ENCODE assay signal across 9 mouse cellular contexts in genomic region chr1:181210147-181210546, GRCm38 (mm10). TPM values are rescaled to one million over a fixed set of nuclear protein-coding genes. Genes with fewer than 3 reads are reported as not detected.
A peak's percentile ranks its signal among the peaks of the same experiment; 100 is the strongest.
DNase-seq lines count a peak whose midpoint lies in the region; ATAC-seq and TF ChIP-seq lines count a peak whose summit lies in the region.
"Had no signal": no experiment of that assay in that cellular context is flagged by ENCODE, and none has a peak within 500 bp of the region (broad histone marks: within the 10 kb centered on the region; RNA-seq: fewer than 3 reads in every experiment).

No protein-coding gene starts in this region.

- no peaks in the 10 kb centered on the region for H3K27me3 ChIP-seq in heart, embryonic 15.5 days
- H3K27me3 ChIP-seq in forebrain, embryonic 15.5 days, result no peaks in the 10 kb centered on the region
- H3K27me3 ChIP-seq: Patski had no signal

- peaks cover 22% of the 10 kb centered on the region for H3K4me1 ChIP-seq in heart, embryonic 15.5 days (replicated peaks)
- H3K4me1 ChIP-seq in ES-E14 (ENCODE audit: control insufficient read depth in 2 of 2, insufficient read depth in 2 of 2, low read length in 2 of 2, poor library complexity in 1 of 2), result no peaks in the 10 kb centered on the region; a peak in 2 of 4 replicates
- peaks cover 30% of the 10 kb centered on the region for H3K4me1 ChIP-seq in forebrain, embryonic 15.5 days

- ATAC-seq in heart, embryonic 15.5 days (replicated peaks; ENCODE audit: insufficient number of reproducible peaks, insufficient read depth, low FRiP score, low read depth), result no peak
- ATAC-seq in forebrain, embryonic 15.5 days (replicated peaks), result 0 out of 2 replicates have a peak, but pooled peaks have one; percentile 17
- ATAC-seq in megakaryocyte-erythroid progenitor cell, adult 5-6 weeks (replicated peaks; ENCODE audit: low FRiP score, low TSS enrichment, poor library complexity, severe bottlenecking), result no peak

- peak overlapping the region; percentile 79 for H3K4me3 ChIP-seq in heart, embryonic 15.5 days
- peak overlapping the region; percentile 75 to 97 for H3K4me3 ChIP-seq in ES-E14 (ENCODE audit: insufficient read depth in 1 of 2, low read depth in 1 of 2, low read length in 2 of 2, poor library complexity in 1 of 2, severe bottlenecking in 1 of 2)
- H3K4me3 ChIP-seq in forebrain, embryonic 15.5 days, result peak overlapping the region; percentile 97

- 5% methylated on average over 4 of the region's 4 CpGs for WGBS in heart, embryonic 15.5 days
- 15% methylated on average over 4 of the region's 4 CpGs for WGBS in forebrain, embryonic 15.5 days

- H3K9me3 ChIP-seq in heart, embryonic 15.5 days (replicated peaks), result no peaks in the 10 kb centered on the region
- no peaks in the 10 kb centered on the region for H3K9me3 ChIP-seq in ES-E14 (ENCODE audit: control insufficient read depth, insufficient read depth, low read depth, low read length)
- no peaks in the 10 kb centered on the region for H3K9me3 ChIP-seq in forebrain, embryonic 15.5 days

- H3K9ac ChIP-seq in heart, embryonic 15.5 days, result peak overlapping the region; percentile 92
- peak overlapping the region; percentile 86 for H3K9ac ChIP-seq in ES-E14 (ENCODE audit: insufficient read depth, low read depth, low read length, poor library complexity, severe bottlenecking)
- H3K9ac ChIP-seq in forebrain, embryonic 15.5 days (replicated peaks), result peak overlapping the region; percentile 85

- H3K36me3 ChIP-seq in heart, embryonic 15.5 days, result peaks cover 20% of the 10 kb centered on the region
- H3K36me3 ChIP-seq in ES-E14 (ENCODE audit: control insufficient read depth, insufficient read depth, low read length, poor library complexity, severe bottlenecking), result peaks cover 2% of the 10 kb centered on the region; the same call in 1 of the 2 replicates
- H3K36me3 ChIP-seq in forebrain, embryonic 15.5 days, result peaks cover 14% of the 10 kb centered on the region

- H3K4me2 ChIP-seq in heart, embryonic 15.5 days, result peak overlapping the region; percentile 91
- H3K4me2 ChIP-seq in forebrain, embryonic 15.5 days (replicated peaks), result peak overlapping the region; percentile 85

- intact Hi-C loops in heart, postnatal 14 days (cut with DNase I), result loop anchor here (2.0 kb wide), 1 partner anchor 23 kb away; no protein-coding TSS in a partner anchor

- in situ Hi-C loops in ES-E14 (cut with MboI; ENCODE audit: low sequenced_read_pairs in 2 of 2, unreplicated experiment in 2 of 2), result no loop called here

- H3K27ac ChIP-seq in heart, embryonic 15.5 days, result peak overlapping the region; percentile 96
- no peak overlapping the region for H3K27ac ChIP-seq in ES-E14 (ENCODE audit: insufficient read depth, low read depth, low read length, poor library complexity, severe bottlenecking)
- peak overlapping the region; percentile 13; the same call in 1 of the 2 replicates for H3K27ac ChIP-seq in forebrain, embryonic 15.5 days (replicated peaks)

- DNase-seq in heart, postnatal 14 days, result no peak
- no peak for DNase-seq in ES-E14 (ENCODE audit: low read depth, low spot score)
- peak; percentile 21 for DNase-seq in lung, postnatal 36 days
- DNase-seq in gastrocnemius, postnatal 4 days (ENCODE audit: low spot score in 2 of 2), result no peak
- DNase-seq in left cerebral cortex, adult 8-10 months (ENCODE audit: low spot score in 2 of 2), result no peak

TF ChIP-seq in ES-E14, 5 proteins besides CTCF, POLR2A, EP300 and RAD21:
- TF ChIP-seq HCFC1 (IDR thresholded peaks at IDR 0.05; ENCODE audit: borderline replicate concordance, insufficient read depth, low read length) (no peak), ZC3H11A (IDR thresholded peaks at IDR 0.05; ENCODE audit: borderline replicate concordance, low read depth, low read length) (no peak), ZNF384 (IDR thresholded peaks at IDR 0.05; ENCODE audit: low read depth, low read length) (no peak), MAFK (IDR thresholded peaks at IDR 0.05; ENCODE audit: insufficient read depth, low read depth, low read length) (no peak), CHD2 (IDR thresholded peaks at IDR 0.05; ENCODE audit: low read depth, low read length) (no peak)

RNA-seq across cellular contexts. Expression of gene Wdr26, which starts 1.7 kb away (rescaled TPM):
- 25.1 and 29.3 TPM in 2 replicates for polyA plus RNA-seq in heart, embryonic 15.5 days (2015; fragmentation: Nextera tagmentation; extraction: Ambion mirVana)
- total RNA-seq in heart, postnatal 14 days (2021), result 100 to 1,000 TPM; 127 to 134 TPM
- total RNA-seq in ES-E14 (2012; rRNA removed), result 59.9 and 62.9 TPM in 2 replicates
- polyA plus RNA-seq in forebrain, embryonic 15.5 days (2015; fragmentation: Nextera tagmentation; extraction: Ambion mirVana), result 36.0 and 37.8 TPM in 2 replicates
- total RNA-seq in megakaryocyte-erythroid progenitor cell, adult 5-6 weeks (2014; fragmentation: Nextera tagmentation), result 93.5 and 155 TPM in 2 replicates
- 84.8 and 102 TPM in 2 replicates for total RNA-seq in megakaryocyte-erythroid progenitor cell, adult 5-6 weeks (2017)
- 100 to 1,000 TPM; 118 to 125 TPM for total RNA-seq in gastrocnemius, postnatal 4 days (2021)
- 100 to 1,000 TPM in 1 of 4 experiments, 10 to 100 TPM in 3; 93.7 to 102 (median 95.1) TPM for total RNA-seq in left cerebral cortex, adult 8-10 months (2022)
